Mouse (Mus musculus) T-helper 17 cell (primary cell): Measurements from ENCODE around the gene Arfgap1.

Experiments
- in situ Hi-C, 2 experiments: fragments of 300-600 bp; cut with MboI, MseI; formaldehyde crosslinking; loops; 1 replicate in 1 of 2; 2 replicates in 1 of 2; pipeline ENCODE4 v1.15.1; 2025; ENCODE audit warnings: high pct_unique_total_duplicates in 2 of 2

Gene Arfgap1

DNA sequence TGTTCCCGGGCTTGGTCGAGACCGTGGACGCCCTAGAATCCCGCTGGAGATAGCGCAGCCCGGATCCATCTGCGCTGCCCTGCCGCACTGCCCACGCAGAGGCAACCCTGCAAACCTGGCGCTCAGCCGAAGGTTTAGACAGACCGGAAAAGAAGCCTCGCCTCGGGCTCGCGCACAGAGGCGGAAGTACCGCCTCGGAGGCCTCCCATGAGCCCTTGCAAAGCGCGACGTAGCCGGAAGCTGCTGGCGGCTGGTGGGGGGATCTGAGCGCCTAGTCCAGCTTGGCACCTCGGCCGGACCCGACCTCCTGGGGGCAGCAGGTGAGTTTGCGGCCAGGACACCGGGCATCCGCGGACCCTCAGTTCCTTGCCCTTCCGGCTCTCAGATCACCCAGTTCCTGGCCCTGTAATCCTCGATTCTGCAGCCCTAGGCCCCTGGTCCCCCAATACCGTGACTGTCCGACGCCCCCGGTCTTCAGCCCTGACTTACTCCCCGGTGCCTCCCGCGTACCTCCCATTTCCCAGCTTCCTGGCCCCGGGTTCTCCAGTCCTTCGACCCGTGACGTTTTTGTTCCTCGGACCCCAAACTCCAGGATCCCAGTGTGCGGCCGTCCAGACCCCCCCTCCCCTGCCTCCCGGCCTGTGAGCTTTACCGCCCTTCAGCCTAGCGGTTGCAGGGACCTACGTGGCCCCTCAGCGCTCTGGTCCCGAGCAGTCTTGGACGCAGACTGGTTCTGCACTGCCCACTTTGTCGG, at the start of gene Arfgap1:
TSS of gene Arfgap1 (plus strand) at position 216 of the 754 bp plus-strand sequence.
- in situ Hi-C loops: no loop called here

DNA sequence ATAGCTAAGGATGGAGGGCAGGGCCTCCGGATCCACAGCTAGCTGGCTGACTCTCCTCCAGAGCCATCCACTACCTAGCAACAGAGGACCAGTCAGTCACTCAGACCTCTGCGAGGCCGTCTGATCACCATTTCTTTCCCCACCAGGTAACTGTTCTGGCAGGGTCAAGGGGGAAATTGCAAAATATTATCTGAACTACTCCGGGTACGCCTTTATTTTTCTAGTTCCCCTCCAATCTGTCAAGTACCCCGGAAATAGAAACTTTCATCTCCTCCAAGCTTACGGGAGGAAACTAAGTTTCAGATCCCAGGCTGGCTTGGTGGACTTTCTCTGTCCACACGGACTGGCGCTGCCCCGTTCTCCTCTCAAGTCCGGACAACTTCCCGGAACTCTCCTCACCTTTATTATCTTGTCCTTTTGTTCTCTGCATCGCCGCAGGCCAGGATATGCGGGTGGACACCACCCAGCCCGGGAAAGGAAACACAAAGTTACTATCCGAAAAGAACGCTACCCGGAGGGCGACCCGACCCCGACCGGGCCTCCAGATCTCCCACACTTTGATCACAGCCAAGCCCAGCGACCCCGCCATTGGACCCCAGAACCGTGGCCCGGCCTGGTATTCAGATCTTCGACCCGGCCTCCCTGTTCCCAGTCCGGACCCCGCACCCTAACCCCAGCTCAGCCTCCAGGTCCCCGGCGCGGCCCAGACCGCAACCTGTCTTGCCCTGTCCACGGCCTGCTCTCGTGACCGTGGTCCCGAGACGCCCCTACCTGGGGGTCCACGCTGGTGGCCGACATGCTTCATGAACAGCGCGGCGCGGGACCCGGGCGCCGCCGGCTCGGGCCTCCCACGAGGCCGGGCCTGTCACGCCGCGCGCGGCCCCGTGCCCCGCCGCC, 46.9 kb upstream of the Arfgap1 start:
- in situ Hi-C loops: loop anchor here in 1 of 2 experiments (5.0 kb wide), 1 partner anchor 42 kb away; no protein-coding TSS in a partner anchor

DNA sequence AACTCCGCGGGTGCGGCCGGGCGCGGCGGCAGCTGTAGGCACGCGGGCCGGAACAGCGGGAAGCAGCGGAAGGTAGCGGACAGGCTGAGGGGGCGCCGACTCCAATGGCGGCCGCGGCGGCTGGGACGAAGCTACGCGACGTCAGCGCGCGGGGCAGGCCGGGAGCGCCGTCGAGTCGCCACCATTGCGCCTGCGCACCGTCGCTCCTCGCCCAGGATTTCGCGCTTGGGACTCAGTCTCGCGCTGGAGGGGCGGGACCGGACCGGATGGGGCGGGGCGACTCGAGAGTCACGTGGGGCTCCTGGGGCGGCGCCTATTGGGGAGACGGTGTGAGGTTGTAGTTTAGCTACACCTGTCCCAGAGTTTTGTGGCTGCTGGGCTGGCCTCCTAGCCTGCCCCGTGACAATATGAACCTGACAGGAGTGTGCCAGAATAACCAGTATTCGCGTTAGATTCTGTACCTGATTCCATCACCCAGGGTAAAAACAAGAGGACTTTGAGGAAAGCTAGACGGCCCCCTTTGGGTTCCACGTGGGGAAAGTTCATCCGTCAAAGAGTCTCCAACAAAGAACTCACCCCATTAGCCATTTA, 46.1 kb upstream of the Arfgap1 start, which contains the start of gene Ythdf1:
TSS of gene Ythdf1 (minus strand) at position 140 of the 591 bp plus-strand sequence.
- in situ Hi-C loops: loop anchor here in 1 of 2 experiments (5.0 kb wide), 1 partner anchor 41 kb away; no protein-coding TSS in a partner anchor

DNA sequence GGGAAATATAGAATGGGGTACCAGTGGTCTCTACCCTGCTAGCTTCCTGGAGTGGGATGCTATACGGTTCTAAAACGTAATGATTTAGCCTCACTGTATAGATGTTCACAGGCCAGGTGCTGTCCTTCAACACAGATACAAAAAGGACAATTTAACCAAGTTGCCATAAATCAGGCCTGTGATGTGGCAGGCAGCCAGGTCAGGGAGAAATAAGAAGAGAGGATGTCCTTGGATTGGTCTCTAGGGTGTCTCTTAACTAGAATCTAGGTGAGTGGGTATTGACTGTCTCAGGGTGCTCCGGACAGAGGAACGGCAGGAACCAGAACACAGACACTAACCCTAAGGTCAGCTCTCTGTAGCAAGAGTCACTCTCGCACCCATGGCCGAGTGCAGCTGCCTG, 44.3 kb upstream of the Arfgap1 start:
- in situ Hi-C loops: loop anchor here in 1 of 2 experiments (5.0 kb wide), 1 partner anchor 40 kb away; no protein-coding TSS in a partner anchor

DNA sequence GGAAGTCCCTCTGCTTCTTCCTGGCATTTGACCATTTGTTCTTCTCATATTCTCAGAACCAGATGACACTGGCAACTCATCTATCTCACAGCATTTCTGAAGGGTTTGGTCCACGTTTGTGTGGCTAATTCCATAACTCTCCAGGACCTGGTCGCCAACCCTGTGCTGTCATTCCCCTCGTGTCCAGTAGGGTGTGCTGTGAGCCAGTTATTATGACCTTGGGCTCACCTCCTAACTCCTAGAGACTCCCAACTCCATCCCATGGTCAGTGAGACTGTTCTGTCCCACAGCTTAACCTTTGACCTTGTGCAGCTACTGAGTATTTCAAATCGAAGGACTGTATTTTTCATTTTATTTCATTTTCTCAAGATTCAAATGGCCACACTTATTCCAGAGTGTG, 41.8 kb upstream of the Arfgap1 start:
- in situ Hi-C loops: loop anchor here in 1 of 2 experiments (5.0 kb wide), 1 partner anchor 37 kb away; no protein-coding TSS in a partner anchor

DNA sequence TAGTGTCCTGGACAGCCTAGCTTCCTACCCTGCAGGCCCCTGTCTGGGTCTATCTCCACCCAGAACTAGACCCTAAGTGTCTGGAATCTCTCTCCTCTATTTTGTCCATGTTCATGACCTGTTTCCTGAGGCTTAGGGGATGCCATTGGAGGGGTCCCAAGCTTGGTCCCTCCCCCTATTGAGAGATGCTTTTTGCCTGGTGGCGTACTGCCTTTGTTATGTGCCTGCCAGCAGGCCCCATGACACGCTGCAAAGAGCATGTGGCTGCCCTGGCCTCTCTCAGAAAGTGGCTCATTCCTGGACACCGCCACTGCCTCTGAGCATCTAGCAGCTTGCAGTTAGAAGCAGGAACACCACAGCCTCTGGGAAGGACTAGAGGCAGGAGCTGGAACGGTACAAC, 38.3 kb upstream of the Arfgap1 start, which contains the start of gene Birc7:
TSS of gene Birc7 (plus strand) at position 301 of the 400 bp plus-strand sequence.
- in situ Hi-C loops: loop anchor here in 1 of 2 experiments (5.0 kb wide), 1 partner anchor 34 kb away; no protein-coding TSS in a partner anchor

DNA sequence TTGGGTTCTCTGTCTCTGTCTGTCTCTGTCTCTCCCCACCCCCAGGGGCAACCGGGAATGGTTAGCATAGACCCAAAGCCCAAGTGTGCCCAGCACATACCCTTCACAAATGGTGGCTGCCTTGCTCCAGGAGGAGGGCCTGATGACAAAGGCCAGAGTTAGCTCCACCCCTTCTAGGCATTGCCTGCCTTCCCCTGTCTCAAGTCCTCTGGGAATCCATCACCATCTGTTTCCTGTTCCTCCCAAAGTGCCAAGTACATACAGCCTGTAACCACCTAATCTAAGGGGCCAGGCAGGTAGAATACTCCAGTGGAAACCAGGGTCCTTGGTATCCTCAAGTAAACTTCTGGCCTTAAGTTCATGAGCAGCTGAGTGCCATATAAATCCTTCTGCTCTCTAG, 34.6 kb upstream of the Arfgap1 start:
- in situ Hi-C loops: no loop called here

DNA sequence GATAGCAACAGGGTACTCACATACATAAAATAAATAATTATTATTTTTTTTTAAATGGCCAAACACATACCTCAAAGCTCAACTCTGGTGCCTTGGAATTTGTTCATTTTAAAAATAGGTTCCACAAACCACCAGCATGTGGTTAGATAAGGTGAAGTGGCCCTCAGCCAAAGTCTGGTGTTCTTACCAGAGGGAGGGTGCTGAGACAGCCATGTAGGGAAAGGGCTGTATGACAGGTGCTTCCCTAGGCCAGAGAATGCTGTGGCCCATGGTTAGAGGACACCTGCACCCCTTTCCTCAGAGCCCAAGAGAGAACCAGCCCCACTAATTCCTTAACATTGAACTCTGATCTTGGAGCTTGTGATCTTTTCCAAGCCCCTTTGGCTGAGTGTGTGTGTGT, 26.8 kb upstream of the Arfgap1 start:
- in situ Hi-C loops: no loop called here

DNA sequence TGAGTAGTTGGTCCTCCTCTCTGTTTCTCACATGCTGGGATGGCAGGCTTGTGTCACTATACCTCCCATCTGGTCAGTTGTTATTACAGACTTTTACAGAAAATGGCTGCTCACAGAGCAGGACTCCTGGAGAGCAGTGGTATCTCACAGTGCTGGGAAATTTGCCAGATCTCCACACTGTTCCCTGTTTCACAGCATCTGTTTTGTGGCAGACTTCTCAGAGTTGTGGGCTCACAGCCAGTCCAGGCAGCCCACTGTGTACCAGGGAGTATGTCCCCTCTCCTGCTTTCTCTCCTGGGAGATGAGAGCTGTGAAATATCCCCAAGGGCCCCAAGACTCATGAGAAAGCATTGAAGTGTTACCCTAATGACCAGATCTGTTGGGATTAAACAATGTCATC, 25.2 kb upstream of the Arfgap1 start:
- in situ Hi-C loops: no loop called here

DNA sequence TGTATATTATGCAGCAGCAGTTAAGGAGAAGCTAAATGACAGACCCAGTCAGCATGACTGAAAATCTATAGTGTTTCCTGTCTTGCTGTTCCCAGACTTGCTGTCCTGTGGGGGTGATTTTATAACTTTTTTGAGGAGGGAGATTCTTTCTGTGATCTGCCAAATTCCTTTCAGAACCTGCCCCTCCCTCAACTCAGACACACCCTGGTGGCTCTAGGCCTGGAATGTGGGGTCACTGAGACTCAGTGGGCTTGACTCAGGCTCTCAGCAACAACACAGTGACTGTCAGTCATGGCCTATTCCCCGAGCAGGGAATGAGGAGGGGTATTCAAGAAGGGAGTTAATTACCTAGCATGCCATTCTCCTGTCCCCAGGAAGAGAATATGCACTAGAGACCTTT, 17.1 kb upstream of the Arfgap1 start:
- in situ Hi-C loops: no loop called here

DNA sequence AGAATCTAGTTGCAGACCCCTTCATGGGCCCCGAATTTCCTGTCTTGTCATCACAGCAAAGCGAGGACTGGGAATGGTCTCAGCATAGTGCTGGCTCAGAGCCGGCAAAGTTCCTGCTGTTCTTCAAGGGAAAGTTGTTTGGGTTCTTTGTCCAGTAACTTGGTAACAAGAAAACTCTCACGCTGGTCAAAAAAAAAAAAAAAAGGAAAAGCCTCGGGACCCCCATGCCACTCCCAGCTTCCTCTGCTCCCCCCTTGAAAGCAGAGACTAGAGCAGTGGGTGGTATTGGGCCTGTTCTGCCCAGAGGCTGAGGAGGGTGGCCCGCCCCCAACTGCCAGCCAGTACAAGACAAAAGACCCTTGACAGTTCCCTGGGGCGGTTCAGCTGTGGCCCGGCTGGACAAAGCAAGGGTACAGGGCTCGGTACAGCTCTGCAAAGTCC, 14.3 kb upstream of the Arfgap1 start:
- in situ Hi-C loops: no loop called here

DNA sequence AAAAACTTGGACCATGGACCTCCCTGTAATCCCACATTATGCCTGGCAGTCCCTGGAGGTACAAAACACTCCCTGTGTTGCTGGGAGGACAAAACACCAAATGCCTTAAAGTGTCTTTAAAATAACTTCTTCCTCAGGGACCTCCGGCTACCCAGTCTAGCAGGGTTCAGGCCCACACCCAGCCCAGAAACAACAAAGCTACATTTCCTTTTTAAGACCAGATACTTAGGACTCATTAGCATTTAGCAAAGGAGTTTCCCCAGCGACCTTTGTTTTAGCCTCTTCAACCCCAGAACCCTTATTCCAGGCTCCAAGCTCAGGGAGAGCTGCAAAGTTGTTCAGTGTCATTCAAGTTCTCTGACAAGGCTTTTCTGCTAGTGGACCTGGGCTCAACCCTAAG, 13.4 kb upstream of the Arfgap1 start:
- in situ Hi-C loops: no loop called here

DNA sequence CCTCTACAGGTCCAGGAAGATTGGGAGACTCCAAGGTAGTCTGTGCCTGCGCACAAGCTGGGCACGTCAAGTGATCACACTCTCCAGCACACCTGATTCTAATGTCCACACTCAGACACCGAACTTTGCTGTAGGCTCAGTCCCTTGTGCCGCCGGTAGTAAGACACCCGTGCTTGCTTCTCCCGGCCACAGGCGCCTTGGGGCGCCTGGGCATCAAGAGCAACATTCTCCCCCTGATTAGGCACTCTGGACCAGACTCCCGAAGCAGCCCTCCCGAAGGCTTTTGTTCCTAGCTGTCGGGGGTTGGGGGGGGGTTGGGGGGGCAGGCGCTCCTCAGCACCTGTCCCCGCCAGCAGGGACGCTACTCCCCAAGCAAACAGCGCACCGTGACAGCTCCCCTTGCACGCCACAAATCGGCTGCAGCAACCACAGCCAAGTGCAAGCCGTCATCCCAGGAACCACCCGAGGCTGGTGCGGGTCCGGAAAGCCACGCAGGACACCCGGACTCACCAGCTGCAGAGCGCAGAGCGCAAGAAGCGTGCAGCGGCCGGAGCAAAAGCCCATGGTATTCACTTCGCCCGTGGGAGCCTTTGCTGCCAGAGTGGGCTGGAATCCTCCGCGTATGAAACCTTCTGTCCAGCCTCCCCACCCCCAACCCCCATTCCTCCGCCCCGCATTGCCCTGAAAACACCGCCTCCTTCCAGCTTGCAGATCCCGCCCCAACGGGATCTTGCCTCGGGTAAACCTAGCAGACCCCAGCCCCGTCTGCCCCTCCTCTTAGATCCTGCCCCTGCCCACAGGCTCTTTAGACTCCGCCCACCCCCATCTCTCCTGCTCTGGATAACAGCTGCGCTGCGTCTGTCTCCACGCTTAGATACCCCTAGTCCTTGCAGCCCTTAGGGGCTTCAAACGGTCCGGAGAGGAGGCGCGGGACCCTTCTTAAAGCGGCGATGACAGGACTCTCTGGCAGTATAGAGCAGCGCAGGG, 12.7 kb upstream of the Arfgap1 start, which contains the start of gene Nkain4:
TSS of gene Nkain4 (minus strand) at position 639 of the 987 bp plus-strand sequence.
- in situ Hi-C loops: no loop called here

DNA sequence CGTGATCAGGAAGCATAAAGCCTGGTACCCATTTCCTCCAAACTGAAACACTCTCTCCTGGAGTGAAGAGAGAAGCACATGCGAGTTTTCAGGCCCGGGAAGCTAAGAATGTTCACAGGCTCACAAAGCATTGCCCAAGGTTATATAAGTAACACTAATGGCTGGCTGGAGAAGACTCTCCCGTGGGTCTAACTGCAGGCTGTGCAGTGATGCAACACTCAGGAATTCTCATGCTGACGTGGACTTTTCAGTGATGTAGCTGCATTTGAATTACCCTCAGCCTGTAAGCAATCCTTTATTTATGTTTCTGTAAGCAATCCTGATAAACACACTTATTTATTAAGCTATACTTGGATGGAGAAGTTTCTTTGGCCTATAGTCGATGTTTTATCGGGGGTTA, 7.4 kb upstream of the Arfgap1 start:
- in situ Hi-C loops: loop anchor here (5.0 kb wide), 2 partner anchors 32 to 37 kb away; partner anchors contain the start of genes Birc7 (in 1 of the 2) and Ythdf1 (in 1 of the 2)

DNA sequence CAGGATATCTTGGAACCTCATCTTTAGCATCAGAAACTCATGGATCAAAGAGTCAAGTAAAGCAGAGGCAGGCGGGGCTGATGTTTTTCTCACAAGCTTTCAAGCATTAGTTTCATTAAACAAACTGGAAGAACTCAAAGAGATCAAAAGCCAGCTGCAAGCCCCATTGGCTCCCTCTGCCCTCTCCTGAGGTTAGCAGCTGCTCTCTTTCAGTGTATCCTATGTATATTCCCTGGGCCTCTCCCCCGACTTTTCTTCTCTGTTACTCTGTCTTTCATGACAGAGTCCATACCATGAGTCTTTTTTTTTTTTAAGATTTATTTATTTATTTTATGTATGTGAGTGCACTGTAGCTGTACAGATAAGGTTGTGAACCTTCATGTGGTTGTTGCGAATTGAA, 6.8 kb upstream of the Arfgap1 start:
- in situ Hi-C loops: loop anchor here (5.0 kb wide), 2 partner anchors 33 to 38 kb away; partner anchors contain the start of genes Birc7 (in 1 of the 2) and Ythdf1 (in 1 of the 2)

DNA sequence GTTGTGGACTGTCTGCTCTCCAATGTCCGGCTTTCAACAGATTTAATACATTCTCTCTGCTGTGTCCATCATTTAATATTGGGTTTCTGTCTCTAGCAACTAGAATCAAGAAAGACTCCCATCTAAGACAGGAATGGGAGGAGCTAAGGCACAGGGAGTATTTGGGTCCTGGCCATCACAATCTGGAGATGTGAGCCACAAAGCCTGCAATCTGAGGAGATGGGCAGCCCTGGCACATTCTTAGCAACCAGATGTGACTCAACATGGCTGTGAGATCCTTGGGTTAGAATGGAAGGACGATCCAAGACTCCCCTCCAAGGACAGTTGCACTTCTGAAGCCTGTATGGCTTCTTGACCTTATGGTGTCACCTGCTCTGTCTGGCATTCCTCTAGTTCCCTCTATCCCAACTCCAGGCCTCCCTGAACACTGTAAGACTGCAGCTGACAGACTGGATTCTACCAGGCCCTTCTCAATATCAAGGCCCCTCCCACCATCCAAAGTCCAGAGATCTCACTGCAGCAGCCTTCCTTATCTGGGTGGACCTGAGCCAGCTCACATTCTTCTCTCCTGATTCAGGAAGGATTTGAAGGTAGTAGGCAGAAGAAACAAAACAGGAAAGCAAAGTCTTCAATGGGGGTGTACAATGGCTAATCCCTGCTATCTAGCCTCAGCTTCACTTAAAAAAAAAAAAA, 4.3 kb upstream of the Arfgap1 start:
- in situ Hi-C loops: loop anchor here (5.0 kb wide), 2 partner anchors 35 to 40 kb away; partner anchors contain the start of genes Birc7 (in 1 of the 2) and Ythdf1 (in 1 of the 2)

DNA sequence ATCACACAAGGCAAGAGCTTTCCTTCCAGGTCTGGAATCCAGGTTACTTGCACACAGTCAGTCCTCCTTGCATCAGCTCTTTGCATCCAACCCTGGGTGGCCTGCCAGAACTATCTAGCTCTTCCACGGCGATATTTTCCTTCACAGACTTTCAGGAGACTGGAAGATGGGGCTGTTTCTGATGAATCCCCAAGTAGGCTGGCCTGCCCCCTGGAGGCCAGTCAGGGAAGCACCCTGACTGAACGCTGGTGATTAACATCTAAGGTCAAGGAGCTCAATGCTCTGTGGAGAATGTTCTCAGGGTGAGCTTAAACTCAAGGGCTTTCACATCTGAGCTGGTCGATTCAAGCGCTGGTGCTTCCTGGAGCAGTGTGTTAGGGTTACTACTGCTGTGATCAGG, 3.1 kb upstream of the Arfgap1 start:
- in situ Hi-C loops: loop anchor here (5.0 kb wide), 2 partner anchors 37 to 42 kb away; partner anchors contain the start of genes Birc7 (in 1 of the 2) and Ythdf1 (in 1 of the 2)

DNA sequence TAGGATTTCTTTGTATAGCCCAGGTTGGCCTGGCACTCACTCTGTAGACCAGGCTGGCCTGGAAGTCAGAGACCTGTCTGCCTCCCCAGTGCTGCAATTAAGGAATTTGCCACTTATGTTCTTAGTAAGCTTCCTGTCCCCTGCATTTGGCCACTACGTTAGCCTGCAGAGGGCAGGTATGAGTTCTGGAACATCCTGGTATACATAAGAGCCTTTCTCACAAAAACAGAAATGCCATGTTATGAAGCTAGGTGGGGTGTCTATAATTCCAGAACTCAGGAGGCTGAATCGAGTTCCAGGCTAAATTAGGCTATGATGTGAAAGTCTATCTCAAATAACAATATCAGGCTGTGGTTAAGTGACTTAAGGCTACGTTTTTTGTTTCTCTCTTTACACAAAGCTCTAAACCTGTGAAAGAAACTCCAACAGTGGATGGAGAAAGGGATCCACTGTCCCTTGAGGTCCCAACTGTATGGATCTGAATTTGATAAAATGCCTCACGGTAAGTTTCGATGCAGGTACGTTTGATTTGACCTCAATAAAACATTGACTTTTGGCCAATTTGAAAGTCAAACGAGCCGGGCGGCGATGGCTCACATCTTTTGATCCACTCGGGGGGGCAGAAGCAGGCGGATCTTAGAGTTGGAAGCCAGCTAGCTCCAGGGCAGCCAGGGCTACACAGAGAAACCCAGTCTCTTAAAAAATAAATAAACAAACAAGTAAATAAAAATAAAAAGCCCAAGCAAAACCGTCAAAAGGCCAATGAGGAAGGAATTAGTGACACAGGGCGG, 738 bp upstream of the Arfgap1 start:
- in situ Hi-C loops: no loop called here
